Mouse (Mus musculus) ovary, adult 10 weeks (tissue): ENCODE data around the gene Aldoart1. TPM values are rescaled to one million over a fixed set of nuclear protein-coding genes. Genes with fewer than 3 reads are reported as not detected.

Experiments
- polyA plus RNA-seq: library from polyadenylated mRNA; stranded (reverse); fragments of 350-450 nt; fragmentation: Illumina TruSeq; extraction: RNeasy Lipid Tissue Mini Kit (QIAGEN cat#74804); gene quantifications from one replicate; pipeline ENCODE4 v1.2.3, GENCODE M21; 2014

Aldoart1 gene
- polyA plus RNA-seq, result not detected

GRCm38 (mm10) chr4:72852534-72852933 lies at the start of gene Aldoart1:
Gene Aldoart1, minus strand, starts transcription at chr4:72852634.

